Mouse (Mus musculus) frontal cortex, adult (tissue): ENCODE measurements at regions not wholly inside any gene's neighbourhood (a gene's known extent, or its start where the extent isn't known, plus 50 kb on each side); places are given as distances from the start of the nearest gene placed in this dataset.
A peak's percentile ranks its signal among the peaks of the same experiment; 100 is the strongest.

Source experiments
- ATAC-seq: cut with Nextera tagmentation; 2 replicates; pipeline ENCODE4 v1.9.2; 2017; ENCODE audit warnings: mild to moderate bottlenecking, moderate library complexity, mixed read lengths; ENCODE audit not compliant: low TSS enrichment

GRCm38 (mm10) chr7:55710872-55711558 is 57.0 kb upstream of the Siglech start:
- ATAC-seq, result peak; percentile 95
